Mouse (Mus musculus): ENCODE measurements around the gene Akap12. TPM values are rescaled to one million over a fixed set of nuclear protein-coding genes. Genes with fewer than 3 reads are reported as not detected.

The Akap12 gene
- polyA plus RNA-seq (2017; shearing (Covaris generic)), result 6.9 TPM

DNA sequence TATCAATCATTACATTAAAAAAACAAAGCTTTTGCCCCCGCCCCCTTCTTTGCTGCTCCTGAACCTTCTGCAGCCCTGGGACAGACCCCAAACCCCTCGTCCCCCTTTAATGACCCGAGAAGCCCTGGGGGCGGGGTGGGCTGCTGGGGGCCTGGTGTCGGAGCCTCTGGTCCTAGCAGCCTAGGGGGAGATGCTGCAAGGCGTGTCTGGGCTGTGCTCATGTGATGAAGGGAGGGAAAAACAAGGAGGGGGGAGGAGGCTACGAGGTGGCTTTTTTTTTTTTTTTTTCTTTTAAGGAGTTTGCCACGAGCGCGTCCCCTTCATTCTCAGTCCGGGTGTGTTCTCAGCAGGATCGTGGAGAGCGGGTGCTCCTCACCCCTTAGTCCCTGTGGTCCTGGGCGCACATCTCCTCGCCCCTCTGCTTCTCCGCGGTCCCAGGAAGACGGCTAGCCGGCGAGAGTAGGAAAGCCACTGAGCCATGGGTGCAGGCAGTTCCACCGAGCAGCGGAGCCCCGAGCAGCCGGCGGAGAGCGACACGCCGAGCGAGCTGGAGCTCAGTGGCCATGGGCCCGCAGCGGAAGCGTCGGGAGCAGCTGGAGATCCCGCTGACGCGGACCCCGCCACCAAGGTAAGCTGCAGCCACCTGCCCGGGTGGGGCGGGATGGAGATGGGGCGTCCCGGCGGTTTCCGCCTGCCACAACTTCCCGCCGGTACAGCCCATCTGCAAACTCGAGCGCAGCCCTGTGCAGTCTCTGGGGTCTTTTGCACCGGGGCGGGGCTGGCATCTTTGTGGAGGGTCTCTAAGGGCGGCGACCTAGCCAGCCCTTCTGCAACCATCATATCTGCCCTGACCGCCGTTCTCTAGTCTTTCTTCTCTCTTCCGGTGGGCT lies at the start of gene Akap12:
Gene Akap12, plus strand, starts transcription at position 340 of the 890 bp plus-strand sequence.

DNA sequence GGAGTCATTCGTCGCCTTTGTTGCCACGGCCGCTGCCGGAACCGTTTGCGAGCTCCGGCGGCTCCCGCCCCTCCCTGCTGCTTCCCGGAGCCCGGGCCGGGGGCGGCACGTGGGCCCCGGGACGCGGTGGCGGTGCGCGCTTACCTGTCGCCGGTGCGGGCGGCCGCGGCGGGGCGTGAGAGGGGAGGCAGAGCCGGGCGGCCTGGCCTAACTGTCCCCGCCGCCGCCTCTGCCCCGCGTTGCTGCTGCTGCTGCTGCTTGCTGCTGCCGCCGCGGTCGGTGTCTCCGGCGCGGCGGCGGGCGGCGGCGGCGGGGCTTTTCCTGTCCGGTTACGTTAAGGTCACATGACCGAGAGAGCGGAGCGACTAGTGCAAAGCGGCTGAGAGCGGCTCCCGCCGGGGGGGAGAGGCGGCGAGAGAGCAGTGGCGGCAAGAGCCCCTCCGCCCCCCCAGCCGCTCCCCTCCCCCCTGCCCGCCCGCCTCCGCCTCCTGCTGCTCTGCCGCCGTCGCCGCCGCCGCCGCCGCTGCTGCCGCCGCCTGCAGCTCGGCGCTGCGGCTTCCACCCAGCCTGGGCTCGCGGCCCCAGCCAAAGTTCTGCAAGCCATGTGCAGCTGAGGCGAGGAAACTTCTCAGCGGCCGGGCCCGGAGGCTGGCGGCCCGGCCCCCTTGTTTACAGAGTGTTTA lies 121.7 kb downstream of the Akap12 start, which contains the start of gene Zbtb2:
Gene Zbtb2, minus strand, starts transcription at position 408 of the 683 bp plus-strand sequence.

Other genes starting within 250 kb of the Akap12 start
- 46.5 TPM for gene Zbtb2, start 121.7 kb downstream of the Akap12 start, polyA plus RNA-seq (2017; shearing (Covaris generic))
- 26.3 TPM for gene Rmnd1, start 166.0 kb downstream of the Akap12 start, polyA plus RNA-seq (2017; shearing (Covaris generic))
- gene Armt1, start 166.1 kb downstream of the Akap12 start, polyA plus RNA-seq (2017; shearing (Covaris generic)), result 10.8 TPM
- 0.55 TPM for gene Ccdc170, start 216.1 kb downstream of the Akap12 start, polyA plus RNA-seq (2017; shearing (Covaris generic))